ENCODE assay signal across 8 mouse cellular contexts in genomic region chr1:153486120-153486519, GRCm38 (mm10). TPM values are rescaled to one million over a fixed set of nuclear protein-coding genes. Genes with fewer than 3 reads are reported as not detected.
DNase-seq lines count a peak whose midpoint lies in the region; ATAC-seq and TF ChIP-seq lines count a peak whose summit lies in the region.
"Not testable (repeated sequence)": the region's sequence is repeated elsewhere in the genome, so short reads cannot be mapped to it uniquely, and the experiment has no call there.

No protein-coding gene starts in this region.

- not testable (repeated sequence) for ATAC-seq in forebrain, embryonic 14.5 days; kidney, embryonic 16.5 days (ENCODE audit: low FRiP score, low TSS enrichment); liver, embryonic 15.5 days (ENCODE audit: insufficient read depth); midbrain, embryonic 15.5 days (replicated peaks); stomach, postnatal 0 days (ENCODE audit: low FRiP score, low TSS enrichment)

- in situ Hi-C loops in CH12.LX (cut with MboI; ENCODE audit: low pct_ligation_motif_present, low pct_unique_long_range_greater_than_20kb, low sequenced_read_pairs): not testable (repeated sequence)

- 14% methylated on average over 6 of the region's 6 CpGs for WGBS in forebrain, embryonic 14.5 days
- whole genome bisulfite sequencing in hindbrain, embryonic 10.5 days: 16% methylated on average over 6 of the region's 6 CpGs
- 6% methylated on average over 6 of the region's 6 CpGs for WGBS in kidney, embryonic 16.5 days
- WGBS in liver, embryonic 15.5 days (ENCODE audit: insufficient replicate concordance): 5% methylated on average over 6 of the region's 6 CpGs
- WGBS in midbrain, embryonic 15.5 days: 13% methylated on average over 6 of the region's 6 CpGs
- 6% methylated on average over 6 of the region's 6 CpGs for WGBS in stomach, postnatal 0 days

- peaks cover 3 to 29% of the 10 kb centered on the region in 2 experiments for H3K36me3 ChIP-seq in CH12.LX (replicated peaks in 1 of 2; ENCODE audit: control insufficient read depth in 1 of 2, insufficient read depth in 1 of 2, low read length in 1 of 2)
- peaks cover 15% of the 10 kb centered on the region for H3K36me3 ChIP-seq in forebrain, embryonic 14.5 days (ENCODE audit: control insufficient read depth, insufficient read depth, low read length)
- peaks cover 33% of the 10 kb centered on the region for H3K36me3 ChIP-seq in hindbrain, embryonic 10.5 days
- H3K36me3 ChIP-seq in kidney, embryonic 16.5 days (ENCODE audit: insufficient read depth, low read length): peaks cover 11% of the 10 kb centered on the region; the same call in 1 of the 2 replicates
- peaks cover 28% of the 10 kb centered on the region for H3K36me3 ChIP-seq in liver, embryonic 15.5 days (replicated peaks)
- H3K36me3 ChIP-seq in midbrain, embryonic 15.5 days (replicated peaks); stomach, postnatal 0 days (ENCODE audit: control insufficient read depth, insufficient read depth, low read length): not testable (repeated sequence)

- peaks cover 65% of the 10 kb centered on the region for H3K79me2 ChIP-seq in CH12.LX (replicated peaks; ENCODE audit: control insufficient read depth, extremely low read depth, insufficient read depth, poor library complexity, severe bottlenecking)

- not testable (repeated sequence) for TF ChIP-seq POLR2A in CH12.LX (IDR thresholded peaks at IDR 0.05; ENCODE audit: low read depth, low read length)

- not testable (repeated sequence) for H3K9me3 ChIP-seq in CH12.LX (replicated peaks; ENCODE audit: low read length); forebrain, embryonic 14.5 days (replicated peaks; ENCODE audit: control insufficient read depth, low read length); hindbrain, embryonic 10.5 days; kidney, embryonic 16.5 days (ENCODE audit: low read length); liver, embryonic 15.5 days (replicated peaks); midbrain, embryonic 15.5 days; stomach, postnatal 0 days (ENCODE audit: control insufficient read depth, low read length)

- peak; percentile 53 for DNase-seq in CH12.LX (ENCODE audit: extremely low read depth)
- DNase-seq in cerebellum, adult 9-10 months: peak; percentile 35
- DNase-seq in forebrain, embryonic 14.5 days (ENCODE audit: low spot score); hindbrain, embryonic 10.5 days (ENCODE audit: low spot score); stomach, postnatal 0 days (ENCODE audit: low spot score): not testable (repeated sequence)

- dilution Hi-C loops in CH12.LX (cut with MboI; ENCODE audit: extremely low pct_ligation_motif_present, extremely low pct_unique_long_range_greater_than_20kb, low sequenced_read_pairs): not testable (repeated sequence)

- 0 out of 2 replicates have a peak, but pooled peaks have one; percentile 16 for TF ChIP-seq EP300 in CH12.LX (IDR thresholded peaks at IDR 0.05; ENCODE audit: low read length)
- TF ChIP-seq EP300 in stomach, postnatal 0 days (optimal IDR thresholded peaks at IDR 0.05): not testable (repeated sequence)

- H3K9ac ChIP-seq in CH12.LX (ENCODE audit: insufficient read depth, low read depth): peak overlapping the region; percentile 96
- peak overlapping the region; percentile 99 for H3K9ac ChIP-seq in forebrain, embryonic 14.5 days (ENCODE audit: low read length)
- peak overlapping the region; percentile 99 for H3K9ac ChIP-seq in kidney, embryonic 16.5 days (replicated peaks; ENCODE audit: low read length)
- H3K9ac ChIP-seq in liver, embryonic 15.5 days: peak overlapping the region; percentile 93
- peak overlapping the region; percentile 96 for H3K9ac ChIP-seq in midbrain, embryonic 15.5 days
- H3K9ac ChIP-seq in stomach, postnatal 0 days (ENCODE audit: low read length): not testable (repeated sequence)

- not testable (repeated sequence) for H3K27ac ChIP-seq in CH12.LX (ENCODE audit: insufficient read depth, low read depth); forebrain, embryonic 14.5 days (ENCODE audit: low read depth, low read length); kidney, embryonic 16.5 days (ENCODE audit: low read length); midbrain, embryonic 15.5 days; stomach, postnatal 0 days (replicated peaks)
- peak overlapping the region; percentile 100 for H3K27ac ChIP-seq in hindbrain, embryonic 10.5 days
- H3K27ac ChIP-seq in liver, embryonic 15.5 days (replicated peaks): peak overlapping the region; percentile 86

- peaks cover 3 to 55% of the 10 kb centered on the region in 2 experiments for H3K4me1 ChIP-seq in CH12.LX (ENCODE audit: control insufficient read depth in 1 of 2, insufficient read depth in 2 of 2)
- peaks cover 24% of the 10 kb centered on the region for H3K4me1 ChIP-seq in forebrain, embryonic 14.5 days (ENCODE audit: control insufficient read depth, insufficient read depth, low read length)
- H3K4me1 ChIP-seq in hindbrain, embryonic 10.5 days (replicated peaks): peaks cover 30% of the 10 kb centered on the region
- peaks cover 25% of the 10 kb centered on the region for H3K4me1 ChIP-seq in kidney, embryonic 16.5 days (ENCODE audit: insufficient read depth, low read length)
- peaks cover 33% of the 10 kb centered on the region for H3K4me1 ChIP-seq in liver, embryonic 15.5 days (replicated peaks)
- H3K4me1 ChIP-seq in midbrain, embryonic 15.5 days: peaks cover 34% of the 10 kb centered on the region
- H3K4me1 ChIP-seq in stomach, postnatal 0 days (replicated peaks; ENCODE audit: control insufficient read depth, insufficient read depth): not testable (repeated sequence)

- H3K27me3 ChIP-seq in CH12.LX (replicated peaks); forebrain, embryonic 14.5 days (replicated peaks; ENCODE audit: control insufficient read depth, insufficient read depth, low read length); hindbrain, embryonic 10.5 days (ENCODE audit: insufficient read depth, poor library complexity, severe bottlenecking); kidney, embryonic 16.5 days (ENCODE audit: insufficient read depth, low read length); liver, embryonic 15.5 days; midbrain, embryonic 15.5 days (replicated peaks); stomach, postnatal 0 days (ENCODE audit: control insufficient read depth, insufficient read depth, low read length): not testable (repeated sequence)

- TF ChIP-seq CTCF in CH12.LX (conservative IDR thresholded peaks at IDR 0.05 in 1 of 2, IDR thresholded peaks at IDR 0.05 in 1 of 2; ENCODE audit: low read depth in 2 of 2, low read length in 2 of 2): peak in 1 of 2 experiments; percentile 22; a peak in 1 of 4 replicates
- not testable (repeated sequence) for TF ChIP-seq CTCF in stomach, postnatal 0 days (IDR thresholded peaks at IDR 0.05; ENCODE audit: low read depth)

- not testable (repeated sequence) for TF ChIP-seq RAD21 in CH12.LX (IDR thresholded peaks at IDR 0.05; ENCODE audit: low read depth, low read length)

- H3K4me3 ChIP-seq in CH12.LX (replicated peaks in 1 of 3; ENCODE audit: low read depth in 2 of 3, low read length in 2 of 3, poor library complexity in 1 of 3): peak overlapping the region; percentile 51 to 99 (median 98)
- peak overlapping the region; percentile 100 for H3K4me3 ChIP-seq in forebrain, embryonic 14.5 days (ENCODE audit: low read depth, low read length)
- peak overlapping the region; percentile 100 for H3K4me3 ChIP-seq in hindbrain, embryonic 10.5 days
- H3K4me3 ChIP-seq in kidney, embryonic 16.5 days (ENCODE audit: low read length): peak overlapping the region; percentile 100
- H3K4me3 ChIP-seq in liver, embryonic 15.5 days (replicated peaks): peak overlapping the region; percentile 96
- peak overlapping the region; percentile 99 for H3K4me3 ChIP-seq in midbrain, embryonic 15.5 days
- H3K4me3 ChIP-seq in stomach, postnatal 0 days (ENCODE audit: low read depth, low read length): peak overlapping the region; percentile 97

- H3K4me2 ChIP-seq in CH12.LX (ENCODE audit: insufficient read depth, low read depth, poor library complexity, severe bottlenecking): peak overlapping the region; percentile 88
- peak overlapping the region; percentile 88 for H3K4me2 ChIP-seq in forebrain, embryonic 14.5 days (ENCODE audit: low read length)
- H3K4me2 ChIP-seq in kidney, embryonic 16.5 days (replicated peaks; ENCODE audit: low read depth, low read length): peak overlapping the region; percentile 92
- peak overlapping the region; percentile 83 for H3K4me2 ChIP-seq in liver, embryonic 15.5 days
- peak overlapping the region; percentile 65 for H3K4me2 ChIP-seq in midbrain, embryonic 15.5 days
- H3K4me2 ChIP-seq in stomach, postnatal 0 days (replicated peaks; ENCODE audit: low read depth): peak overlapping the region; percentile 54

TF ChIP-seq in CH12.LX, 34 proteins besides CTCF, POLR2A, EP300 and RAD21:
- TF ChIP-seq CHD1 (IDR thresholded peaks at IDR 0.05; ENCODE audit: low read depth, low read length): 0 out of 2 replicates have a peak, but pooled peaks have one; percentile 61
- TF ChIP-seq POLR2AphosphoS2 (IDR thresholded peaks at IDR 0.05; ENCODE audit: low read depth, low read length): peak; percentile 33; the same call in 1 of the 2 replicates

RNA-seq across cellular contexts. Expression of gene Dhx9, which starts 1.3 kb away (rescaled TPM):
- total RNA-seq in CH12.LX (2012; rRNA removed): 55.4 and 82.4 TPM in 2 replicates
- 81.8 and 98.8 TPM in 2 replicates for total RNA-seq in CH12.LX (2014; rRNA removed)
- 233 and 244 TPM in 2 replicates for polyA plus RNA-seq in CH12.LX (2012; ENCODE audit: insufficient read length, low read depth)
- polyA plus RNA-seq in forebrain, embryonic 14.5 days (2014; fragmentation: Nextera tagmentation; extraction: Ambion mirVana): 32.9 and 42.0 TPM in 2 replicates
- 31.1 and 42.1 TPM in 2 replicates for polyA plus RNA-seq in hindbrain, embryonic 10.5 days (2016; fragmentation: Nextera tagmentation; extraction: Ambion mirVana)
- polyA plus RNA-seq in kidney, embryonic 16.5 days (2015; fragmentation: Nextera tagmentation; extraction: Ambion mirVana): 23.2 and 30.0 TPM in 2 replicates
- 10.0 and 10.7 TPM in 2 replicates for polyA plus RNA-seq in liver, embryonic 15.5 days (2015; fragmentation: Nextera tagmentation; extraction: Ambion mirVana)
- 30.2 and 36.3 TPM in 2 replicates for polyA plus RNA-seq in midbrain, embryonic 15.5 days (2015; fragmentation: Nextera tagmentation; extraction: Ambion mirVana)
- polyA plus RNA-seq in stomach, postnatal 0 days (2015; fragmentation: Nextera tagmentation; extraction: Ambion mirVana): 6.6 and 10.6 TPM in 2 replicates
